Mouse (Mus musculus): Measurements from ENCODE around the gene Pla2g4e. TPM values are rescaled to one million over a fixed set of nuclear protein-coding genes. Genes with fewer than 3 reads are reported as not detected.

Pla2g4e gene
- polyA plus RNA-seq, 1 experiment from 2014 or later: 1.5 TPM

DNA sequence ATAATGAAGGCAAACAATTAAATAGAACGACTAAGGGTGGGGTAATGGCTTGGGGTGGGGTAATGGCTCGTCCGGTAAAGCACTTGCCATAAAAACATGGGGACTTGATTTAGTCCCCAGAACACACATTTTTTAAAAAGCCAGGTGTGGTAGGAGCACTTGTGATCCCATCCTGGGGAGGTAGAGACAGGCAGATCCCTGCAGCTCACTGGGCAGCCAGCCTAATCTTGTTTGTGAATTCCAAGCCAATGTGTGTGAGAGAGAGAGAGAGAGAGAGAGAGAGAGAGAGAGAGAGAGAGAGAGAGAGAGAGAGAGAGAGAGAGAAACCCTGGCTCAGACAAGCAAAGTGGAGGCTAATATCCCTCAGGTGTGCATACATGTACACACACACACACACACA is 9.8 kb downstream of the Pla2g4e start:
- Histone ChIP-seq H3K4me2 (replicated peaks) (no peak overlapping the region), H3K9ac (replicated peaks) (no peak overlapping the region), H3K4me3 (replicated peaks) (no peak overlapping the region), H3K27ac (no peak overlapping the region), H3K4me1 (replicated peaks) (no peaks in the 10 kb centered on the region), H3K27me3 (no peaks in the 10 kb centered on the region), H3K36me3 (no peaks in the 10 kb centered on the region), H3K9me3 (no peaks in the 10 kb centered on the region)
- no peak for ATAC-seq
- WGBS: 76% methylated on average over 3 of the region's 3 CpGs

DNA sequence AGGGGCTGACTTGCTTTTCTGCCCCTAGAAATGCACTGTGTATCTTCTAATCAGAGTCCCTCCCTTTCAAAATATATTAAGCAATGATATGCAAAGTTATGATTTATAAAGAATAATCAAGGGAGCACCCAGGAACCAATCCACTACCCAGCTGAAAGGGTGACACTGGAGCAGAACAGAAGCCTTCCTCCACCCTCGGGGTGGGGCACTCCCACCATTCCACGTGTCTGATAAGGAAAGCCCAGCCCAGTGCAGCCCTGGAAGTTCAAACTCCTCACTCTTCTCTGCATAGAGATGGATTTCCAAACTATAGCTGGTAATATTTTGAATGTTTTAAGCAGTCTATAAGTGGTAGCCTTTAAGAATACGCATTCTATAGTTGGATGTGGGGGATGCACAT is 13.5 kb downstream of the Pla2g4e start:
- Histone ChIP-seq H3K9me3 (no peaks in the 10 kb centered on the region), H3K9ac (replicated peaks) (no peak overlapping the region), H3K27me3 (no peaks in the 10 kb centered on the region), H3K4me2 (replicated peaks) (no peak overlapping the region), H3K4me1 (replicated peaks) (no peaks in the 10 kb centered on the region), H3K36me3 (no peaks in the 10 kb centered on the region), H3K4me3 (replicated peaks) (no peak overlapping the region), H3K27ac (no peak overlapping the region)
- WGBS: 78% methylated on average over 3 of the region's 3 CpGs
- no peak for ATAC-seq

DNA sequence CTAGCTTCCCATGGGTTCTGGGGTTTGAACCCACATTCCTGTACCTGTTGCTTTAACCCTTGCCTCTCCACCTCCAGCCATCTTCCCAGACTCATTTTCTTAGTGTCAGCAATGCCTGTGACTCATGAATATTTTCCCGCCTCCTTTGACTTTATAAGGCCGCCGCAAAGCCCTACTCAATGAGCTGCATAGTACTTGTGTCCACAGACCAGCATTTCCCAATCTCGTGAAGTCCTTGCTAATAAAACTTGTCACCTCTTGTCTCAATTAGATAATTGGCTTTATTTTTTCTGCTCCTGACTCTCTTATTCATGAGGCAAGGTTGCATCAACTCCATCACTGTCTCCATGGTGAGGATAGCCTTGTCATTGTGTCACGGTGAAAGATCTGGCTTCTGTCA is 30.5 kb downstream of the Pla2g4e start:
- no peaks in the 10 kb centered on the region for H3K27me3 ChIP-seq

DNA sequence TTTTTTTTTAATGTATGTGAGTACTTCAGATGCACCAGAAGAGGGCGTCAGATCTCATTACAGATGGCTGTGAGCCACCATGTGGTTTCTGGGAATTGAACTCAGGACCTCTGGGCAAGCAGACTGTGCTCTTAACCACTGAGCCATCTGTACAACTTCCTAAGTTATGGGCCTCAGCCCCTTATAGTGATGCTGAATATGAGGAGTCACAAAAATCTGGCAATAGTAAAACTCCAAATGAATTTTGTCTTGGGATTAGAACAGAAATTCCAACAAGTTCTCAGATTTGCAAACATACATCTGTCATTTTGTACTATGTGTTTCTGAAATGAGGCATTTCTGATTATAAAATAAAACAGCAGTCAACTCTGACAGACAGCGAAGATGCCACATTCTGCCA is 33.7 kb downstream of the Pla2g4e start:
- WGBS: 67% methylated on average over 2 of the region's 2 CpGs
- Histone ChIP-seq H3K4me2 (replicated peaks) (no peak overlapping the region), H3K4me3 (replicated peaks) (no peak overlapping the region), H3K9ac (replicated peaks) (no peak overlapping the region), H3K27ac (no peak overlapping the region), H3K36me3 (no peaks in the 10 kb centered on the region), H3K4me1 (replicated peaks) (no peaks in the 10 kb centered on the region), H3K27me3 (no peaks in the 10 kb centered on the region), H3K9me3 (no peaks in the 10 kb centered on the region)
- ATAC-seq: no peak

More for the DNA sequence above, 30.5 kb downstream of the Pla2g4e start:
- 90% methylated on average over 5 of the region's 5 CpGs for WGBS
- Histone ChIP-seq H3K36me3 (no peaks in the 10 kb centered on the region), H3K4me1 (replicated peaks) (no peaks in the 10 kb centered on the region), H3K9me3 (no peaks in the 10 kb centered on the region), H3K27ac (no peak overlapping the region), H3K4me3 (replicated peaks) (no peak overlapping the region), H3K4me2 (replicated peaks) (no peak overlapping the region), H3K9ac (replicated peaks) (no peak overlapping the region)
- ATAC-seq: no peak

DNA sequence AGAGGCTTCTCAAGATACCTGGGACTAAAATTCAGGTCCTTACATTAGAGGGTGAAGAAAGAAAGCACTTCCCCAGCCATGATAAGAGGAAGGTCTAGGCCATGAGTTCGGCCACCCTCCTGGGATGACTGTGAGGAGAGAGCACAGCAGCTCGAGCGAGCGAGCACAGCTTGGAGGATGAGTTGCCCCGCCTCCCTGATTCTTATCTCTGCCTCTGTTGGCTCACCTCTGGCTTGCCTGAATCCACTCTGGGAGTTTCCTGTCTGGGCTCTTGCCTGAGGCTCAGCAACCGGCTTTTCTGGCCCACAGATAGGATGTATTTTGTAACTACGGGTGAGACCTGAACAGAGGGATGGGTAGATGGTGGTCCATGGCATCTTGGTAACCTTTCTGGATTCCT is 37.2 kb downstream of the Pla2g4e start:
- 74% methylated on average over 7 of the region's 7 CpGs for WGBS
- H3K4me3 ChIP-seq (replicated peaks): no peak overlapping the region
- no peaks in the 10 kb centered on the region for H3K4me1 ChIP-seq (replicated peaks)
- H3K36me3 ChIP-seq: no peaks in the 10 kb centered on the region
- H3K4me2 ChIP-seq (replicated peaks): no peak overlapping the region
- H3K9me3 ChIP-seq: no peaks in the 10 kb centered on the region
- H3K9ac ChIP-seq (replicated peaks): no peak overlapping the region
- H3K27me3 ChIP-seq: no peaks in the 10 kb centered on the region
- ATAC-seq: no peak
- no peak overlapping the region for H3K27ac ChIP-seq

DNA sequence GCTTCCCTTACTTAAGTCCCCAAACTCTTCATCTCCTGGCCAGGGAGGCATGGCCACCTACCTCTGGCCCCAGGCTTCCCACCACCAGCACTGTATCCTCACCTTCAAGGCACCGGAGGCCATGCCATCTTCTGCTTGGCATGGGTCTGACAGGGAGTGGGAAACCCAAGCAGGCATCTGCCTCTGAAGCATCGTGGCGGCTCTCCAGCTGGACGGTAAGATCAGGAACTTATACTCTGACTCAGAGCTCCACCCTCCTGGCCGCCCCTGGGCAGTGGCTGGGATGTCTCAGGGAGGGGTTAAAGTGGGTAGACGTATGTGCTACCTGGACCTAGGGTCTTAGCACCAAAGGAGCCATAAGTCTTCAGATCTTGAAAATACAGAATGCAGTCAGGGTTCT is 38.1 kb downstream of the Pla2g4e start:
- Histone ChIP-seq H3K4me2 (replicated peaks) (no peak overlapping the region), H3K27me3 (no peaks in the 10 kb centered on the region), H3K4me1 (replicated peaks) (no peaks in the 10 kb centered on the region), H3K9ac (replicated peaks) (no peak overlapping the region), H3K9me3 (no peaks in the 10 kb centered on the region), H3K4me3 (replicated peaks) (no peak overlapping the region), H3K36me3 (no peaks in the 10 kb centered on the region), H3K27ac (no peak overlapping the region)
- no peak for ATAC-seq
- 91% methylated on average over 6 of the region's 6 CpGs for WGBS

GRCm38 (mm10) chr2:120203742-120204141 is 41.4 kb downstream of the Pla2g4e start:
- Histone ChIP-seq H3K4me3 (replicated peaks) (no peak overlapping the region), H3K4me1 (replicated peaks) (no peaks in the 10 kb centered on the region)
- WGBS: 65% methylated on average over 3 of the region's 3 CpGs

GRCm38 (mm10) chr2:120200077-120200476 is 45.1 kb downstream of the Pla2g4e start:
- no peak for ATAC-seq
- WGBS: 68% methylated on average over 6 of the region's 7 CpGs
- H3K4me2 ChIP-seq (replicated peaks): no peak overlapping the region

More at GRCm38 (mm10) chr2:120203742-120204141, 41.4 kb downstream of the Pla2g4e start:
- no peak for ATAC-seq
- Histone ChIP-seq H3K36me3 (no peaks in the 10 kb centered on the region), H3K9me3 (no peaks in the 10 kb centered on the region), H3K9ac (replicated peaks) (no peak overlapping the region), H3K4me2 (replicated peaks) (no peak overlapping the region), H3K27me3 (no peaks in the 10 kb centered on the region), H3K27ac (no peak overlapping the region)

GRCm38 (mm10) chr2:120188174-120188573 is 57.0 kb downstream of the Pla2g4e start:
- no peak for ATAC-seq

More at GRCm38 (mm10) chr2:120200077-120200476, 45.1 kb downstream of the Pla2g4e start:
- Histone ChIP-seq H3K9ac (replicated peaks) (no peak overlapping the region), H3K27me3 (no peaks in the 10 kb centered on the region), H3K9me3 (no peaks in the 10 kb centered on the region), H3K4me3 (replicated peaks) (no peak overlapping the region), H3K4me1 (replicated peaks) (no peaks in the 10 kb centered on the region), H3K36me3 (no peaks in the 10 kb centered on the region), H3K27ac (no peak overlapping the region)

DNA sequence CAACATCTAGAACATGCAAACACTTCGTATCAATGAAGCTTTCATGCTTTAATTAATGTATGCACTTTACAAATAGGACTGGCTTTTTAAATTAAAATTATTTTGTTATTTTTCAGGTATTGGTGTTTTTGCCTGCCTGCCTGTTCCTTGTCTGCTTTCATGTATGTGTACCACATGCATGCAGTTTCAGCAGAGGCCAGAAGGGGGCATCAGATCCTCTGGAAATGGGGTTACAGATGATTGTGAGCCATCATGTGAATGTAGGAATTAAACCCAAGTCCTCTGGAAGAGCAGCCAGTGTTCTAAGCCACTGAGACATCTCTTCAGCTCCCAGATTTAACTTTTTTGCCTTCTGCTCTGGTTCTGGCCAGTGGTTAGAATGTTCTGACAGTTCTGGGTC is 57.6 kb downstream of the Pla2g4e start:
- WGBS: 95% methylated on average over 1 of the region's 1 CpGs

More at GRCm38 (mm10) chr2:120188174-120188573, 57.0 kb downstream of the Pla2g4e start:
- H3K36me3 ChIP-seq: no peaks in the 10 kb centered on the region
- no peaks in the 10 kb centered on the region for H3K9me3 ChIP-seq
- H3K9ac ChIP-seq (replicated peaks): no peak overlapping the region
- no peak overlapping the region for H3K27ac ChIP-seq
- no peak overlapping the region for H3K4me3 ChIP-seq (replicated peaks)
- 86% methylated on average over 4 of the region's 4 CpGs for WGBS
- H3K27me3 ChIP-seq: no peaks in the 10 kb centered on the region
- H3K4me1 ChIP-seq (replicated peaks): no peaks in the 10 kb centered on the region
- no peak overlapping the region for H3K4me2 ChIP-seq (replicated peaks)

GRCm38 (mm10) chr2:120185527-120186276 is 59.4 kb downstream of the Pla2g4e start:
- no peak overlapping the region for H3K4me3 ChIP-seq (replicated peaks)
- no peak for ATAC-seq
- no peaks in the 10 kb centered on the region for H3K36me3 ChIP-seq
- no peak overlapping the region for H3K9ac ChIP-seq (replicated peaks)
- no peaks in the 10 kb centered on the region for H3K27me3 ChIP-seq
- no peaks in the 10 kb centered on the region for H3K4me1 ChIP-seq (replicated peaks)
- H3K9me3 ChIP-seq: no peaks in the 10 kb centered on the region
- no peak overlapping the region for H3K27ac ChIP-seq
- H3K4me2 ChIP-seq (replicated peaks): no peak overlapping the region
- 84% methylated on average over 6 of the region's 6 CpGs for WGBS

More for the DNA sequence above, 57.6 kb downstream of the Pla2g4e start:
- H3K4me1 ChIP-seq (replicated peaks): no peaks in the 10 kb centered on the region
- ATAC-seq: no peak
- H3K36me3 ChIP-seq: no peaks in the 10 kb centered on the region
- H3K9ac ChIP-seq (replicated peaks): no peak overlapping the region
- no peaks in the 10 kb centered on the region for H3K27me3 ChIP-seq
- H3K4me2 ChIP-seq (replicated peaks): no peak overlapping the region
- H3K4me3 ChIP-seq (replicated peaks): no peak overlapping the region
- no peak overlapping the region for H3K27ac ChIP-seq
- no peaks in the 10 kb centered on the region for H3K9me3 ChIP-seq

GRCm38 (mm10) chr2:120178936-120179335 is 66.2 kb downstream of the Pla2g4e start:
- no peak overlapping the region for H3K27ac ChIP-seq
- H3K36me3 ChIP-seq: no peaks in the 10 kb centered on the region
- H3K9me3 ChIP-seq: no peaks in the 10 kb centered on the region
- no peak for ATAC-seq
- H3K4me3 ChIP-seq (replicated peaks): no peak overlapping the region
- no peak overlapping the region for H3K9ac ChIP-seq (replicated peaks)
- H3K27me3 ChIP-seq: no peaks in the 10 kb centered on the region
- no peak overlapping the region for H3K4me2 ChIP-seq (replicated peaks)
- no peaks in the 10 kb centered on the region for H3K4me1 ChIP-seq (replicated peaks)

DNA sequence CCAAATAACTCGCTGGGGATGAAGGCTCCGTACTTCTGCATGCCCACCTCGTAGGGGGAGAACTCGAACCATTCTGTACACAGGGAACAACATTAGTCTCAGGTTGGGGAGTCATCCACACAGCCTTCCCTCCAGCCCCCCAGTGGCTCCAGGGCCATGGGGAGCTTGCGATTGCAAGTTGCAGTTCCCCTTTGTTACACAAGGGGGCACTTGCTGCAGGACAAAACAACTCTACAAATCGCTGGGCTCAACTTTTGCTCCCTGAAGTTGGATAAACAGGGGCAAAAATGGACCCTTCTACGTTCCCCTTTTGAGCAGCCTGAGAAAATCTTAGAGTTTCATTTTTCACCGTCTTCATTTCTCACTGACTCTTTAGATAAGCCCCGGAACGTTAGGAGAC is 71.4 kb downstream of the Pla2g4e start:
- H3K4me3 ChIP-seq (replicated peaks): no peak overlapping the region
- 24% methylated on average over 10 of the region's 10 CpGs for WGBS
- no peak overlapping the region for H3K27ac ChIP-seq
- H3K4me1 ChIP-seq (replicated peaks): no peaks in the 10 kb centered on the region
- H3K36me3 ChIP-seq: no peaks in the 10 kb centered on the region
- ATAC-seq: no peak
- no peaks in the 10 kb centered on the region for H3K27me3 ChIP-seq
- no peaks in the 10 kb centered on the region for H3K9me3 ChIP-seq
- H3K9ac ChIP-seq (replicated peaks): no peak overlapping the region
- no peak overlapping the region for H3K4me2 ChIP-seq (replicated peaks)
